Comparison of ENCODE assay signal across 8 mouse cellular contexts in the genomic region with DNA sequence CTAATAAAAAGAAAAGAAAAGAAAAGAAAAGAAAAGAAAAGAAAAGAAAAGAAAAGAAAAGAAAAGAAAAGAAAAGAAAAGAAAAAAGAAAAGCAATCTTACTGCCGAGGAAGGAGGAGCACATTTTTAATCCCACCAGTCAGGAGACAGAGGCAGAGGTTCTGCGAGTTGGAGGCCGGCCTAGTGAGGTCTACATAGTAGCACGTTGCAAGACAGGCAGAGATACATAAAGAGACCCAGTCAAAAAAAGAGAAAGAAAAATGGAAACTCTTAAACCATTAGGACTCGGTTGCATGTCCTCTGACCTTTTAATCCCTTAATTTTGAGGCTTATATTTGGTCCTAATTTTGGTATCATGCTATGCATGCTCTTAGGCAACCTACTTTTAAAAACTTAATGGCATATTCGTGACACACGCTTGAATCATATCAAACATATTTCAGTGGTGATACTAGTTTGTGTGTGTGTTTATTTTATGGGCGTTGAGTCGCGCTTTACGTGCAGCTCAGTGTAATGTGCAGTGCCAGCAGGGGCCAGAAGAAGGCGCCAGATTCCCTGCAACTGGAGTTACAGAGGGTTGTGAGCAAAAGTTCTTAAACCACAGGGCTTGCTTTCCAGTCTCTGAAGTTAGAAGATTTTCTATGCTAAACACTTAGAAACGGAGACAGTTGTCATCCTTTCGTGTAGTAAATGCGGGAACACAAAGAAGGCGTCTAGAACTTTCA. TPM values are rescaled to one million over a fixed set of nuclear protein-coding genes. Genes with fewer than 3 reads are reported as not detected.
A peak's percentile ranks its signal among the peaks of the same experiment; 100 is the strongest.
DNase-seq lines count a peak whose midpoint lies in the region; ATAC-seq and TF ChIP-seq lines count a peak whose summit lies in the region.

No protein-coding gene starts in this region.

- no peak overlapping the region for H3K9ac ChIP-seq in hindbrain, embryonic 15.5 days

- H3K4me1 ChIP-seq in hindbrain, embryonic 15.5 days (replicated peaks), result peaks cover 10% of the 10 kb centered on the region

- H3K4me2 ChIP-seq in hindbrain, embryonic 15.5 days, result peak overlapping the region; percentile 64

- peak; percentile 87 for TF ChIP-seq CTCF in left cerebral cortex, adult 2 months (IDR thresholded peaks at IDR 0.05)

- DNase-seq in ZHBTc4 (ENCODE audit: low read depth, low spot score), result peak; percentile 89
- peak; percentile 57 to 78 for DNase-seq in cerebellum, postnatal 4 days (ENCODE audit: low spot score in 2 of 2)
- DNase-seq in gastrocnemius, adult 18-20 months (ENCODE audit: low spot score), result peak; percentile 77
- peak; percentile 64 to 68 for DNase-seq in left cerebral cortex, adult 2 months (ENCODE audit: extremely low spot score in 1 of 2, low spot score in 2 of 2)
- DNase-seq in right cerebral cortex, postnatal 14 days, result peak; percentile 82
- DNase-seq in urinary bladder, postnatal 25 days (ENCODE audit: low spot score), result peak; percentile 81

- peak overlapping the region; percentile 52 for H3K4me3 ChIP-seq in hindbrain, embryonic 15.5 days
- H3K4me3 ChIP-seq in left cerebral cortex, adult 2 months, result peak overlapping the region; percentile 2
- no peak overlapping the region for H3K4me3 ChIP-seq in macrophage (ENCODE audit: inconsistent target)

- ATAC-seq in hindbrain, embryonic 15.5 days (ENCODE audit: low FRiP score, low read depth), result no peak

- H3K79me2 ChIP-seq in macrophage (ENCODE audit: inconsistent target), result no peaks in the 10 kb centered on the region

- intact Hi-C loops in left cerebral cortex, adult 2 months (cut with DNase I), result loop anchor here (2.0 to 5.0 kb wide), 2 partner anchors 93 to 529 kb away; no protein-coding TSS in a partner anchor

- WGBS in hindbrain, embryonic 15.5 days, result 13% methylated on average over 16 of the region's 16 CpGs
- 24% methylated on average over 16 of the region's 16 CpGs for WGBS in macrophage (ENCODE audit: missing documents)

- H3K27me3 ChIP-seq in hindbrain, embryonic 15.5 days, result no peaks in the 10 kb centered on the region

- H3K27ac ChIP-seq in hindbrain, embryonic 15.5 days (replicated peaks), result no peak overlapping the region
- H3K27ac ChIP-seq in left cerebral cortex, adult 2 months, result no peak overlapping the region
- H3K27ac ChIP-seq in macrophage, result peak overlapping the region; percentile 15

- H3K9me3 ChIP-seq in hindbrain, embryonic 15.5 days, result no peaks in the 10 kb centered on the region

- peaks cover 9% of the 10 kb centered on the region for H3K36me3 ChIP-seq in hindbrain, embryonic 15.5 days
- peaks cover 30% of the 10 kb centered on the region; the same call in 1 of the 2 replicates for H3K36me3 ChIP-seq in macrophage (ENCODE audit: inconsistent target)

RNA-seq across cellular contexts. Expression of gene Nans, which starts 18.9 kb away (rescaled TPM):
- 10 to 100 TPM; 17.6 to 19.9 TPM for total RNA-seq in gastrocnemius, adult 18-20 months (2021)
- 69.1 and 73.2 TPM in 2 replicates for polyA plus RNA-seq in hindbrain, embryonic 15.5 days (2015; fragmentation: Nextera tagmentation; extraction: Ambion mirVana)
- total RNA-seq in left cerebral cortex, adult 2 months (2021), result 10 to 100 TPM; 13.9 to 19.8 TPM
- 10 to 100 TPM in 5 of 26 experiments, 1 to 10 TPM in 21; 1.9 to 14.7 (median 6.4) TPM for total RNA-seq in macrophage (2018; cell fraction: chromatin; rRNA removed)
- 10 to 100 TPM; 20.9 to 34.7 (median 26.7) TPM for total RNA-seq in macrophage (2018; cell fraction: cytosol; rRNA removed)
- total RNA-seq in macrophage (2018; cell fraction: nucleus; rRNA removed), result 10 to 100 TPM in 10 of 26 experiments, 1 to 10 TPM in 16; 5.6 to 19.6 (median 8.4) TPM
- 32.4 to 51.6 TPM (median 48.9 TPM) in 3 replicates for polyA plus RNA-seq in macrophage (2018)

RNA-seq across cellular contexts. Expression of gene Trim14, which starts 28.0 kb away (rescaled TPM):
- under 1 TPM; 0.50 to 0.76 TPM for total RNA-seq in gastrocnemius, adult 18-20 months (2021)
- polyA plus RNA-seq in hindbrain, embryonic 15.5 days (2015; fragmentation: Nextera tagmentation; extraction: Ambion mirVana), result 1.2 and 2.4 TPM in 2 replicates
- 1 to 10 TPM in 1 of 2 experiments, under 1 TPM in 1; 0.72 to 1.1 TPM for total RNA-seq in left cerebral cortex, adult 2 months (2021)
- 100 to 1,000 TPM in 20 of 26 experiments, 10 to 100 TPM in 6; 40.3 to 320 (median 186) TPM for total RNA-seq in macrophage (2018; cell fraction: chromatin; rRNA removed)
- 100 to 1,000 TPM in 14 of 26 experiments, 10 to 100 TPM in 12; 40.9 to 189 (median 109) TPM for total RNA-seq in macrophage (2018; cell fraction: cytosol; rRNA removed)
- total RNA-seq in macrophage (2018; cell fraction: nucleus; rRNA removed), result 100 to 1,000 TPM in 20 of 26 experiments, 10 to 100 TPM in 6; 47.0 to 265 (median 151) TPM
- 89.8 to 107 TPM (median 90.1 TPM) in 3 replicates for polyA plus RNA-seq in macrophage (2018)

RNA-seq across cellular contexts. Expression of gene Anp32b, which starts 57.2 kb away (rescaled TPM):
- 10 to 100 TPM; 63.2 to 66.2 TPM for total RNA-seq in gastrocnemius, adult 18-20 months (2021)
- polyA plus RNA-seq in hindbrain, embryonic 15.5 days (2015; fragmentation: Nextera tagmentation; extraction: Ambion mirVana), result 84.4 and 92.3 TPM in 2 replicates
- 10 to 100 TPM; 44.9 to 46.4 TPM for total RNA-seq in left cerebral cortex, adult 2 months (2021)
- total RNA-seq in macrophage (2018; cell fraction: chromatin; rRNA removed), result 10 to 100 TPM in 25 of 26 experiments, 1 to 10 TPM in 1; 9.4 to 62.2 (median 32.0) TPM
- 100 to 1,000 TPM; 103 to 197 (median 144) TPM for total RNA-seq in macrophage (2018; cell fraction: cytosol; rRNA removed)
- 100 to 1,000 TPM in 5 of 26 experiments, 10 to 100 TPM in 21; 34.2 to 193 (median 70.5) TPM for total RNA-seq in macrophage (2018; cell fraction: nucleus; rRNA removed)
- 116 to 339 TPM (median 295 TPM) in 3 replicates for polyA plus RNA-seq in macrophage (2018)
